Mouse (Mus musculus) MEL (cell line): ENCODE measurements around the gene Tnfaip2. TPM values are rescaled to one million over a fixed set of nuclear protein-coding genes. Genes with fewer than 3 reads are reported as not detected.

Source experiments
- DNase-seq: peaks from one replicate; pipeline ENCODE4 v3.0.0; 2011; ENCODE audit warnings: low read depth, low spot score
- H3K27ac ChIP-seq: 2 replicates; pipeline ENCODE4 v1.5.1; 2012; ENCODE audit warnings: low read depth, mild to moderate bottlenecking, control low read depth, low read length, moderate library complexity; ENCODE audit not compliant: control insufficient read depth
- H3K27me3 ChIP-seq, 2 experiments: fragments of 150-350 bp in 1 of 2; sonication (generic) in 1 of 2; 2 replicates each; pipeline ENCODE4 v1.6.1; 2012; ENCODE audit warnings: low read length in 2 of 2, mild to moderate bottlenecking in 2 of 2, improper control_type of control experiment in 1 of 2, moderate library complexity in 1 of 2; ENCODE audit not compliant: insufficient read depth in 2 of 2, control insufficient read depth in 1 of 2
- H3K36me3 ChIP-seq, 2 experiments: 2 replicates each; pipeline ENCODE4 v1.6.1; 2012 to 2014; ENCODE audit warnings: low read length in 2 of 2, improper control_type of control experiment in 1 of 2, inconsistent platforms in 1 of 2, mild to moderate bottlenecking in 1 of 2; ENCODE audit not compliant: insufficient read depth in 2 of 2, control insufficient read depth in 1 of 2
- H3K4me1 ChIP-seq, 2 experiments: fragments of 150-350 bp in 1 of 2; sonication (generic) in 1 of 2; 2 replicates each; pipeline ENCODE4 v1.6.1; 2012; ENCODE audit warnings: low read length in 2 of 2, improper control_type of control experiment in 1 of 2, mild to moderate bottlenecking in 1 of 2; ENCODE audit not compliant: insufficient read depth in 2 of 2, control insufficient read depth in 1 of 2
- H3K4me3 ChIP-seq, 2 experiments: fragments of 150-350 bp in 1 of 2; sonication (generic) in 1 of 2; 2 replicates each; pipeline ENCODE4 v1.5.1; 2012; ENCODE audit warnings: low read depth in 2 of 2, low read length in 2 of 2, mild to moderate bottlenecking in 2 of 2, moderate library complexity in 2 of 2, control low read depth in 1 of 2, improper control_type of control experiment in 1 of 2; ENCODE audit not compliant: control insufficient read depth in 1 of 2, insufficient read depth in 1 of 2
- H3K79me2 ChIP-seq: 2 replicates; pipeline ENCODE4 v1.6.1; 2012; ENCODE audit warnings: mild to moderate bottlenecking, low read length, moderate library complexity; ENCODE audit not compliant: control insufficient read depth, poor library complexity, insufficient read depth
- H3K9ac ChIP-seq: 2 replicates; pipeline ENCODE4 v1.6.1; 2012; ENCODE audit warnings: low read depth, mild to moderate bottlenecking, control low read depth, low read length, moderate library complexity; ENCODE audit not compliant: control insufficient read depth, poor library complexity, severe bottlenecking
- H3K9me3 ChIP-seq: fragments of 150-350 bp; sonication (generic); replicated peaks from 2 replicates; pipeline ENCODE4 v1.6.1; 2012; ENCODE audit warnings: mild to moderate bottlenecking, low read length, improper control_type of control experiment, moderate library complexity; ENCODE audit not compliant: insufficient read depth
- BHLHE40 ChIP-seq: IDR thresholded peaks from 2 replicates; pipeline ENCODE4 v1.6.1; 2012; ENCODE audit warnings: low read depth, mild to moderate bottlenecking, inconsistent platforms, low read length, improper control_type of control experiment, borderline replicate concordance
- CHD1 ChIP-seq: IDR thresholded peaks from 2 replicates; pipeline ENCODE4 v1.6.1; 2012; ENCODE audit warnings: low read depth, mild to moderate bottlenecking, inconsistent platforms, low read length, improper control_type of control experiment
- CHD2 ChIP-seq: IDR thresholded peaks from 2 replicates; pipeline ENCODE4 v1.6.1; 2011; ENCODE audit warnings: low read length, improper control_type of control experiment
- ELF1 ChIP-seq: IDR thresholded peaks from 2 replicates; pipeline ENCODE4 v1.6.1; 2014; ENCODE audit warnings: low read depth, mild to moderate bottlenecking, inconsistent platforms, low read length, improper control_type of control experiment, moderate library complexity
- GABPA ChIP-seq: IDR thresholded peaks from 2 replicates; pipeline ENCODE4 v1.6.1; 2012; ENCODE audit warnings: low read depth, mild to moderate bottlenecking, inconsistent platforms, low read length, improper control_type of control experiment, moderate library complexity
- GATA1 ChIP-seq: IDR thresholded peaks from 2 replicates; pipeline ENCODE4 v1.6.1; 2011; ENCODE audit warnings: low read depth, low read length, improper control_type of control experiment
- HCFC1 ChIP-seq: IDR thresholded peaks from 2 replicates; pipeline ENCODE4 v1.6.1; 2012; ENCODE audit warnings: low read depth, mild to moderate bottlenecking, inconsistent platforms, low read length, improper control_type of control experiment, moderate library complexity
- MAFK ChIP-seq: IDR thresholded peaks from 2 replicates; pipeline ENCODE4 v1.6.1; 2011; ENCODE audit warnings: low read depth, mild to moderate bottlenecking, low read length, improper control_type of control experiment, borderline replicate concordance
- MAZ ChIP-seq: IDR thresholded peaks from 2 replicates; pipeline ENCODE4 v1.6.1; 2012; ENCODE audit warnings: low read depth, mild to moderate bottlenecking, inconsistent platforms, low read length, improper control_type of control experiment
- MEF2A ChIP-seq: IDR thresholded peaks from 2 replicates; pipeline ENCODE4 v1.6.1; 2014; ENCODE audit warnings: low read depth, mild to moderate bottlenecking, inconsistent platforms, low read length, improper control_type of control experiment; ENCODE audit not compliant: poor library complexity, insufficient replicate concordance, severe bottlenecking; ENCODE audit errors: extremely low read depth
- MYC ChIP-seq: IDR thresholded peaks from 2 replicates; pipeline ENCODE4 v1.6.1; 2011; ENCODE audit warnings: low read depth, mild to moderate bottlenecking, low read length, improper control_type of control experiment, moderate library complexity
- POLR2A ChIP-seq, 2 experiments: IDR thresholded peaks; 2 replicates each; pipeline ENCODE4 v1.6.1; 2011 to 2012; ENCODE audit warnings: low read length in 2 of 2, mild to moderate bottlenecking in 2 of 2, control low read depth in 1 of 2, improper control_type of control experiment in 1 of 2, low read depth in 1 of 2, moderate library complexity in 1 of 2; ENCODE audit not compliant: control insufficient read depth in 1 of 2, insufficient read depth in 1 of 2, poor library complexity in 1 of 2
- POLR2AphosphoS5 ChIP-seq: IDR thresholded peaks from 2 replicates; pipeline ENCODE4 v1.6.1; 2012; ENCODE audit warnings: low read depth, borderline replicate concordance, mild to moderate bottlenecking, inconsistent platforms, low read length, moderate library complexity, mixed read lengths
- RAD21 ChIP-seq: IDR thresholded peaks from 2 replicates; pipeline ENCODE4 v1.6.1; 2011; ENCODE audit warnings: mild to moderate bottlenecking, low read depth, low read length, improper control_type of control experiment
- RCOR1 ChIP-seq: IDR thresholded peaks from 2 replicates; pipeline ENCODE4 v1.6.1; 2012; ENCODE audit warnings: low read depth, mild to moderate bottlenecking, inconsistent platforms, low read length, improper control_type of control experiment
- TCF12 ChIP-seq: IDR thresholded peaks from 2 replicates; pipeline ENCODE4 v1.6.1; 2014; ENCODE audit warnings: low read depth, mild to moderate bottlenecking, inconsistent platforms, low read length, improper control_type of control experiment, moderate library complexity
- UBTF ChIP-seq: IDR thresholded peaks from 2 replicates; pipeline ENCODE4 v1.6.1; 2012; ENCODE audit warnings: low read depth, mild to moderate bottlenecking, inconsistent platforms, low read length, improper control_type of control experiment, moderate library complexity, borderline replicate concordance; ENCODE audit not compliant: insufficient read depth
- USF2 ChIP-seq, 2 experiments: IDR thresholded peaks; 2 replicates each; pipeline ENCODE4 v1.6.1; 2011 to 2012; ENCODE audit warnings: improper control_type of control experiment in 2 of 2, low read length in 2 of 2, borderline replicate concordance in 1 of 2, inconsistent platforms in 1 of 2, low read depth in 1 of 2, mild to moderate bottlenecking in 1 of 2; ENCODE audit not compliant: insufficient read depth in 1 of 2
- polyA plus RNA-seq, 2 experiments: library from polyadenylated mRNA; stranded (reverse) in 1 of 2; unstranded in 1 of 2; fragments of >175 nt in 1 of 2; fragments of >200 nt in 1 of 2; gene quantifications; 2 replicates each; pipeline versions ENCODE4 v1.2.1 to v1.2.4; 2012; ENCODE audit warnings: low replicate concordance in 2 of 2, low read depth in 1 of 2; ENCODE audit not compliant: insufficient read length in 2 of 2, insufficient read depth in 1 of 2, missing spikeins in 1 of 2
- total RNA-seq: library from RNA; depleted of rRNA; stranded (reverse); fragments of 300-350 nt; gene quantifications from 2 replicates; pipeline ENCODE4 v1.2.3, GENCODE M21; 2012

Tnfaip2 gene
- total and polyA plus RNA-seq, 3 experiments, result 51.4 to 77.2 (median 66.8) TPM

- no peak overlapping the region for H3K4me3 ChIP-seq
- peaks cover 13 to 20% of the 10 kb centered on the region in 2 experiments; a peak in 3 of 4 replicates for H3K4me1 ChIP-seq
- H3K36me3 ChIP-seq, result peaks cover 5 to 14% of the 10 kb centered on the region in 2 experiments; a peak in 3 of 4 replicates
- H3K27ac ChIP-seq, result no peak overlapping the region
- H3K79me2 ChIP-seq, result peaks cover 17% of the 10 kb centered on the region
- no peak overlapping the region for H3K9ac ChIP-seq
- no peak for DNase-seq
- H3K27me3 ChIP-seq, result no peaks in the 10 kb centered on the region
- no peaks in the 10 kb centered on the region for H3K9me3 ChIP-seq
- TF ChIP-seq GABPA (no peak), CHD2 (no peak), RCOR1 (no peak), MAFK (no peak), POLR2A (IDR thresholded peaks at IDR 0.05; ENCODE audit: control insufficient read depth in 1 of 2, insufficient read depth in 1 of 2, low read depth in 1 of 2, low read length in 2 of 2, poor library complexity in 1 of 2) (no peak), UBTF (no peak)
- TF ChIP-seq, all 39 proteins: peak for 0
These were observed 3.8 kb downstream of the Tnfaip2 start for GRCm38 (mm10) chr12:111445890-111446613.

GRCm38 (mm10) chr12:111446745-111447144, 4.5 kb downstream of the Tnfaip2 start:
- Histone ChIP-seq H3K9ac (no peak overlapping the region), H3K27me3 (no peaks in the 10 kb centered on the region), H3K9me3 (no peaks in the 10 kb centered on the region), H3K27ac (no peak overlapping the region), H3K4me3 (no peak overlapping the region), H3K4me1 (peaks cover 12 to 16% of the 10 kb centered on the region in 2 experiments; a peak in 3 of 4 replicates), H3K79me2 (peaks cover 17% of the 10 kb centered on the region), H3K36me3 (peaks cover 6 to 12% of the 10 kb centered on the region in 2 experiments; a peak in 3 of 4 replicates)
- no peak for TF ChIP-seq CHD1
- no peak for DNase-seq

- Histone ChIP-seq H3K4me1 (peaks cover 9 to 11% of the 10 kb centered on the region in 2 experiments; a peak in 3 of 4 replicates), H3K27me3 (no peaks in the 10 kb centered on the region)
- TF ChIP-seq MEF2A (no peak), HCFC1 (no peak), RAD21 (no peak), TCF12 (no peak), POLR2AphosphoS5 (no peak), MAFK (no peak), ELF1 (no peak), MAZ (no peak), BHLHE40 (no peak), GATA1 (no peak), USF2 (IDR thresholded peaks at IDR 0.05; ENCODE audit: borderline replicate concordance in 1 of 2, insufficient read depth in 1 of 2, low read depth in 1 of 2, low read length in 2 of 2) (no peak), MYC (no peak), UBTF (no peak)
These were observed 5.1 kb downstream of the Tnfaip2 start for GRCm38 (mm10) chr12:111447350-111447749.

More at GRCm38 (mm10) chr12:111447350-111447749, 5.1 kb downstream of the Tnfaip2 start:
- no peak overlapping the region for H3K27ac ChIP-seq
- no peak overlapping the region for H3K9ac ChIP-seq
- peaks cover 17% of the 10 kb centered on the region for H3K79me2 ChIP-seq
- H3K9me3 ChIP-seq, result no peaks in the 10 kb centered on the region
- DNase-seq, result no peak
- peaks cover 8 to 9% of the 10 kb centered on the region in 2 experiments; a peak in 3 of 4 replicates for H3K36me3 ChIP-seq
- H3K4me3 ChIP-seq, result no peak overlapping the region
